Mouse (Mus musculus): ENCODE data around the gene Rhoh. TPM values are rescaled to one million over a fixed set of nuclear protein-coding genes. Genes with fewer than 3 reads are reported as not detected.

Rhoh gene
- polyA plus RNA-seq, 1 experiment from 2014 or later, result 0.09 TPM

- H3K36me3 ChIP-seq (ENCODE audit: control insufficient read depth, insufficient read depth, low read length), result no peaks in the 10 kb centered on the region
Measured at GRCm38 (mm10) chr5:65919326-65919725, 58.3 kb downstream of the Rhoh start.

GRCm38 (mm10) chr5:65919904-65920303 lies 58.9 kb downstream of the Rhoh start:
- DNase-seq (ENCODE audit: low spot score), result no peak

More at GRCm38 (mm10) chr5:65919326-65919725, 58.3 kb downstream of the Rhoh start:
- Histone ChIP-seq H3K4me3 (ENCODE audit: low read depth, low read length) (no peak overlapping the region), H3K27me3 (ENCODE audit: control insufficient read depth, insufficient read depth, low read length) (no peaks in the 10 kb centered on the region), H3K27ac (ENCODE audit: low read depth, low read length) (no peak overlapping the region), H3K4me2 (ENCODE audit: low read depth, low read length, severe bottlenecking) (no peak overlapping the region), H3K9me3 (ENCODE audit: control insufficient read depth, low read length) (no peaks in the 10 kb centered on the region), H3K9ac (ENCODE audit: low read length) (no peak overlapping the region), H3K4me1 (replicated peaks; ENCODE audit: control insufficient read depth, insufficient read depth, low read length) (no peaks in the 10 kb centered on the region; the same call in 1 of the 2 replicates)
- ATAC-seq (replicated peaks; ENCODE audit: low FRiP score) (no peak), DNase-seq (ENCODE audit: low spot score) (peak; percentile 54)
- 87% methylated on average over 12 of the region's 12 CpGs for WGBS

GRCm38 (mm10) chr5:65920701-65921426 lies 59.9 kb downstream of the Rhoh start:
- Histone ChIP-seq H3K27me3 (ENCODE audit: control insufficient read depth, insufficient read depth, low read length) (no peaks in the 10 kb centered on the region), H3K27ac (ENCODE audit: low read depth, low read length) (no peak overlapping the region), H3K4me2 (ENCODE audit: low read depth, low read length, severe bottlenecking) (no peak overlapping the region), H3K4me1 (replicated peaks; ENCODE audit: control insufficient read depth, insufficient read depth, low read length) (no peaks in the 10 kb centered on the region; the same call in 1 of the 2 replicates), H3K9ac (ENCODE audit: low read length) (no peak overlapping the region), H3K9me3 (ENCODE audit: control insufficient read depth, low read length) (no peaks in the 10 kb centered on the region), H3K4me3 (ENCODE audit: low read depth, low read length) (no peak overlapping the region), H3K36me3 (ENCODE audit: control insufficient read depth, insufficient read depth, low read length) (no peaks in the 10 kb centered on the region)
- ATAC-seq (replicated peaks; ENCODE audit: low FRiP score), result no peak
- DNase-seq (ENCODE audit: low spot score), result no peak
- WGBS, result 85% methylated on average over 12 of the region's 12 CpGs

More at GRCm38 (mm10) chr5:65919904-65920303, 58.9 kb downstream of the Rhoh start:
- Histone ChIP-seq H3K9ac (ENCODE audit: low read length) (no peak overlapping the region), H3K4me1 (replicated peaks; ENCODE audit: control insufficient read depth, insufficient read depth, low read length) (no peaks in the 10 kb centered on the region; the same call in 1 of the 2 replicates), H3K27me3 (ENCODE audit: control insufficient read depth, insufficient read depth, low read length) (no peaks in the 10 kb centered on the region), H3K4me2 (ENCODE audit: low read depth, low read length, severe bottlenecking) (no peak overlapping the region), H3K27ac (ENCODE audit: low read depth, low read length) (no peak overlapping the region), H3K9me3 (ENCODE audit: control insufficient read depth, low read length) (no peaks in the 10 kb centered on the region), H3K36me3 (ENCODE audit: control insufficient read depth, insufficient read depth, low read length) (no peaks in the 10 kb centered on the region), H3K4me3 (ENCODE audit: low read depth, low read length) (no peak overlapping the region)
- 96% methylated on average over 3 of the region's 3 CpGs for WGBS
- ATAC-seq (replicated peaks; ENCODE audit: low FRiP score), result no peak

- no peak overlapping the region for H3K4me3 ChIP-seq (ENCODE audit: low read depth, low read length)
- no peaks in the 10 kb centered on the region for H3K36me3 ChIP-seq (ENCODE audit: control insufficient read depth, insufficient read depth, low read length)
- no peak for DNase-seq (ENCODE audit: low spot score)
- WGBS, result 82% methylated on average over 9 of the region's 9 CpGs
- no peaks in the 10 kb centered on the region for H3K27me3 ChIP-seq (ENCODE audit: control insufficient read depth, insufficient read depth, low read length)
- no peak overlapping the region for H3K9ac ChIP-seq (ENCODE audit: low read length)
- no peak overlapping the region for H3K27ac ChIP-seq (ENCODE audit: low read depth, low read length)
- H3K4me2 ChIP-seq (ENCODE audit: low read depth, low read length, severe bottlenecking), result no peak overlapping the region
- H3K4me1 ChIP-seq (replicated peaks; ENCODE audit: control insufficient read depth, insufficient read depth, low read length), result no peaks in the 10 kb centered on the region; the same call in 1 of the 2 replicates
- no peak for ATAC-seq (replicated peaks; ENCODE audit: low FRiP score)
- H3K9me3 ChIP-seq (ENCODE audit: control insufficient read depth, low read length), result no peaks in the 10 kb centered on the region
Measured at GRCm38 (mm10) chr5:65921477-65922138, 60.6 kb downstream of the Rhoh start.

- no peak for DNase-seq (ENCODE audit: low spot score)
- H3K9ac ChIP-seq (ENCODE audit: low read length), result no peak overlapping the region
- H3K4me2 ChIP-seq (ENCODE audit: low read depth, low read length, severe bottlenecking), result no peak overlapping the region
- H3K9me3 ChIP-seq (ENCODE audit: control insufficient read depth, low read length), result no peaks in the 10 kb centered on the region
- H3K4me1 ChIP-seq (replicated peaks; ENCODE audit: control insufficient read depth, insufficient read depth, low read length), result no peaks in the 10 kb centered on the region
- ATAC-seq (replicated peaks; ENCODE audit: low FRiP score), result no peak
- H3K27ac ChIP-seq (ENCODE audit: low read depth, low read length), result no peak overlapping the region
- 87% methylated on average over 6 of the region's 6 CpGs for WGBS
- no peaks in the 10 kb centered on the region for H3K27me3 ChIP-seq (ENCODE audit: control insufficient read depth, insufficient read depth, low read length)
- no peak overlapping the region for H3K4me3 ChIP-seq (ENCODE audit: low read depth, low read length)
- H3K36me3 ChIP-seq (ENCODE audit: control insufficient read depth, insufficient read depth, low read length), result no peaks in the 10 kb centered on the region
Measured at GRCm38 (mm10) chr5:65926666-65927065, 65.7 kb downstream of the Rhoh start.

GRCm38 (mm10) chr5:65929162-65929561 lies 68.1 kb downstream of the Rhoh start:
- Histone ChIP-seq H3K4me2 (ENCODE audit: low read depth, low read length, severe bottlenecking) (no peak overlapping the region), H3K27me3 (ENCODE audit: control insufficient read depth, insufficient read depth, low read length) (no peaks in the 10 kb centered on the region), H3K36me3 (ENCODE audit: control insufficient read depth, insufficient read depth, low read length) (no peaks in the 10 kb centered on the region), H3K9ac (ENCODE audit: low read length) (no peak overlapping the region), H3K4me3 (ENCODE audit: low read depth, low read length) (no peak overlapping the region), H3K9me3 (ENCODE audit: control insufficient read depth, low read length) (no peaks in the 10 kb centered on the region), H3K27ac (ENCODE audit: low read depth, low read length) (no peak overlapping the region), H3K4me1 (replicated peaks; ENCODE audit: control insufficient read depth, insufficient read depth, low read length) (no peaks in the 10 kb centered on the region)
- DNase-seq (ENCODE audit: low spot score) (no peak), ATAC-seq (replicated peaks; ENCODE audit: low FRiP score) (no peak)
- 88% methylated on average over 7 of the region's 7 CpGs for WGBS

GRCm38 (mm10) chr5:65930171-65930570 lies 69.2 kb downstream of the Rhoh start:
- no peaks in the 10 kb centered on the region for H3K36me3 ChIP-seq (ENCODE audit: control insufficient read depth, insufficient read depth, low read length)
- H3K27ac ChIP-seq (ENCODE audit: low read depth, low read length), result no peak overlapping the region
- H3K27me3 ChIP-seq (ENCODE audit: control insufficient read depth, insufficient read depth, low read length), result no peaks in the 10 kb centered on the region
- DNase-seq (ENCODE audit: low spot score) (no peak), ATAC-seq (replicated peaks; ENCODE audit: low FRiP score) (no peak)
- H3K4me2 ChIP-seq (ENCODE audit: low read depth, low read length, severe bottlenecking), result no peak overlapping the region
- H3K4me1 ChIP-seq (replicated peaks; ENCODE audit: control insufficient read depth, insufficient read depth, low read length), result no peaks in the 10 kb centered on the region
- H3K9me3 ChIP-seq (ENCODE audit: control insufficient read depth, low read length), result no peaks in the 10 kb centered on the region
- no peak overlapping the region for H3K9ac ChIP-seq (ENCODE audit: low read length)
- WGBS, result 80% methylated on average over 4 of the region's 4 CpGs
- H3K4me3 ChIP-seq (ENCODE audit: low read depth, low read length), result no peak overlapping the region

- Histone ChIP-seq H3K9ac (ENCODE audit: low read length) (no peak overlapping the region), H3K9me3 (ENCODE audit: control insufficient read depth, low read length) (no peaks in the 10 kb centered on the region), H3K27ac (ENCODE audit: low read depth, low read length) (no peak overlapping the region), H3K4me1 (replicated peaks; ENCODE audit: control insufficient read depth, insufficient read depth, low read length) (no peaks in the 10 kb centered on the region), H3K36me3 (ENCODE audit: control insufficient read depth, insufficient read depth, low read length) (no peaks in the 10 kb centered on the region), H3K4me2 (ENCODE audit: low read depth, low read length, severe bottlenecking) (no peak overlapping the region), H3K27me3 (ENCODE audit: control insufficient read depth, insufficient read depth, low read length) (no peaks in the 10 kb centered on the region), H3K4me3 (ENCODE audit: low read depth, low read length) (no peak overlapping the region)
- 89% methylated on average over 4 of the region's 4 CpGs for WGBS
- DNase-seq (ENCODE audit: low spot score) (no peak), ATAC-seq (replicated peaks; ENCODE audit: low FRiP score) (no peak)
Measured at GRCm38 (mm10) chr5:65933258-65933657, 72.2 kb downstream of the Rhoh start.

Measured in forebrain, embryonic 11.5 days (tissue).